Mouse (Mus musculus) gastrocnemius, postnatal 36 days (tissue): ENCODE measurements at regions not wholly inside any gene's neighbourhood (a gene's known extent, or its start where the extent isn't known, plus 50 kb on each side); places are given as distances from the start of the nearest gene placed in this dataset.

Source experiments
- DNase-seq, 2 experiments: peaks; one replicate each; pipeline ENCODE4 v3.0.0; 2022
- intact Hi-C: fragments of 180-260 bp; cut with DNase I; formaldehyde crosslinking; loops from one replicate; pipeline ENCODE4 v1.15.1; 2025

DNA sequence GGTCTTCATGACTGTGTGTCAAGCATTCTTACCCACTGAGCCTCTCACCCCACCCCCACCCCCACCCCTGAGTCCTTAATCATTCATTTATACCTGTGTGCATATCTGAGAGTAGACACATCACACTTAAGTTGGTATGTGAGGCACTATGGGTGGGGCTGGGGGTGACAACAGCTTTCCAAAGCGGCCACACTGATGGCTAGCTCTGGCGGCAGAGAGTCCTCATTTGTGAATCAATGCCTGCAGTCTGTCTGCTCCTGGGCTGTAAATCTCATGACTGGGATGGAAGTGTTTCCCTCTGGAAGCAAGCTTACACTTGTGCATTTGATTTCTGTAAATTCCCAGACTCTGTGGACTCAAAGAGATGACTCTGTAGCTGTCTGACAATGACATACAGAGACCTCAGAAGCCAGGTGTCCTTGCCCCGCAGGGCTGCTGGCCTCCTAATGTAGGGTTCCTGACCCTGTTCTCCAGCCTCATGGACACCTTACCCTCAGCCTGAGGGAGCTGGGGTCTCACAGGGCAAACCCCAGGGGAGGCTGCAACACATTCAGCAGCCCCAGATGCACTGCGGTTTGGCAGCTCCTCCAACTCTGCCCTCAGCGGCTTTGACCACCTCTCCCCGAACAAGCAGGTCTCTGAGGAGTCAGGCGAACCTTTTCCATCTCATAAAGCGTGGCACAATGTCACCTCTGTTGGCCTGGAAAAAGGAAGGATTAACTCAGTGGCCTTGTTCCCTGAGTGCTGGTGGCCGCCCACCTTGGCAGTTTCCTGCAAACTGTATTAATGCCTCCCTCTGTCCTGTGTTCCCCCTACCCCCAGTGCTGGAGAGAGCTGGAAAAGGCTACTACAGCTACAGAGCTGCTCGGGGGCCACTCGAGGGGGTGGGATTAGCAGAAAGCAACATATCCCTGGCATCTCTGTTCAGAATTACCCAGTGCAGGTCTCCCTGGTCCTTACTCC, 439.4 kb downstream of the Rps24 start:
- intact Hi-C loops, result no loop called here
- DNase-seq, result no peak

DNA sequence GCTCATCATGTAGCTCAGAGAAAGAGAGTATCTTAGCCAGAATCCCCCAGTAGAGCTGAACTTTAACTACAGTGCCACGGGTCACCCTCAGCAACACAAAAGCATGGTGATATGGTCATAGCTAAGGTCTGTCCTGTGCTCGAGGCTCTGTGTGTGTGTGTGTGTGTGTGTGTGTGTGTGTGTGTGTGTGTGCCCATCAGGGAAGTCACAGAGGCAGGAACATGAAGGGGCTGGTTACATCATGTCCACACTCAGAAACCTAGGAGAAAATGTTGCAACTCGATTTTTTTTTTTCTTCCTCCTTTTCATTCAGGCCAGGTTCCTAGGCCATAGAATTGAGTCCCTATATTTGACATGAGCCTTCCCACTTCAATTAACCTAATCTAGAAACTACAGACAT, 441.8 kb downstream of the Rps24 start:
- DNase-seq, result no peak
- intact Hi-C loops, result no loop called here

- intact Hi-C loops, result no loop called here
- DNase-seq, result no peak
Measured at GRCm38 (mm10) chr14:24930251-24930650, 443.3 kb downstream of the Rps24 start.

DNA sequence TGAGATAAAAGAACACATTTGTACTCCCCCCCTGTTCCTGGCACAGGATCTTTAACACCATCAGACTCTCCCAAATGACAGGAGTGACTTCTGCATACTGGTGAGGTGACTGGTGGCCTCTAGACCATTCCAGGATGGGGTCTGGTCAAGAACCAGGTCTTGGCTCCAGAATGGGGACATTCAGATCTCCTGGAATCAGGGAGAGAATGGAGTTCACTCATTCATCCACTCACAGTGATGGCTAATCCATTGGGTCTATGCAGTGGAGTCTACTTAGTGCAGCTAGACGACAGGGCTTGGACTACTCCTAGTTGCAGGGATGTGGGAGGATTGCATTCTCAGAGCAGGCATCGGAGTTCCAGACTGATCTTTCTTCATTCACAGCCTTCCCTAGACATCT, 451.0 kb downstream of the Rps24 start:
- DNase-seq, result no peak
- intact Hi-C loops, result no loop called here

GRCm38 (mm10) chr14:24939068-24939467, 452.1 kb downstream of the Rps24 start:
- DNase-seq, result no peak
- intact Hi-C loops, result no loop called here

DNA sequence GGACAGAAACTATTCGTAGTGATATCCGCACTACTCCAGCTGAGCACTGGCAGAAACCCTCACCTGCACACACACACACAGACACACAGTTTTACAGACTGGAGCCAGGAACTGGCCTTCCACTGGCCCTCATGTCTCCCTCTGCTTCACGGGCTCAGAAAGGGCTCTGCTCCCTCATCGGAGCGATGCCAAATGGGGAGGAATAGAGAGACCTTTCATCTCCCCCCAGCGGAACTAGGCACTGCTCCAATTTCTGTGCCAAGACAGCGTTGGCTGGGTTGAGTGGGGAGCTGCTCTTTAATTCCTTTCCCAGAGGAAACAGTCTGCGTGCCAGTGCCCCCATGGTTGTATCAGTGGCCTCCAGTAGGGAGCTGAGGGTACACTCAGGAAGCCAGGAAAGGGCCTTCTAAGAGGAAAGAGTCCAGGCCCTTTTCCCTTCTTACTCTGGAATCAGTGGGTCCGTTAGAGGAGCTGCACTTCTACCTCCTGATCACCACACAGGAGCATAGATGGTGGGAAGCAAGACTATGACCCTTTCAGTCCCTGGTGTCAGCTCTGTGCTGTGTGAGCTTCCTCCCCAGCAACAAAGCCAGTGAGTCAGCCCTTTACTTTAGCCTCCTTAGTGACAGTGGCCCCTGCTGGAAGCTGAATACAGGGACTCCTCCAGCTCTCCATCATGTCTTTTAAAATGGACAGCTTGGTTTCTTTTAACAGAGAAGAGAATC, 452.7 kb downstream of the Rps24 start:
- intact Hi-C loops, result no loop called here
- DNase-seq, result no peak

DNA sequence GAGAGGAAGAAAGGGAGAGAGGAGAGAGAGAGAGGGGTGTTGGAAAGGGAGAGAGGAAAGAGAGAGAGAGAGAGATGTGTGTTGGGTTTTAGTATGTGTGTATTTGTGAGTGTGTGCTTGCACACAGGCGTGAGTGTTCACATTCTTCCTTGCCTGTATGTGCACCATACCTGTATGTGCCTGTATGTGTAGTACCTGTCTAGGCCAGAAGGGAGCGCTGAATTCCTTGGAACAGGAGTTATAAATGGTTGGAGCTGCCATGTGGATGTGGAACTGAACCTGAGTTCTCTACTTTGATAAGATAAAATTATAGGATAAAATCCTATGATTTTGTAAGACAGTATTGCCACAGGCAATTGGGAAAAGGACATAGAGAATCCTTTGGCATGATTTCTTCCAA, 458.8 kb downstream of the Rps24 start:
- no peak for DNase-seq
- intact Hi-C loops, result no loop called here

- intact Hi-C loops, result no loop called here
- DNase-seq, result no peak
Measured at GRCm38 (mm10) chr14:24947084-24947483, 460.2 kb downstream of the Rps24 start.

GRCm38 (mm10) chr14:24955891-24956410, 469.0 kb downstream of the Rps24 start:
- no peak for DNase-seq
- intact Hi-C loops, result no loop called here

DNA sequence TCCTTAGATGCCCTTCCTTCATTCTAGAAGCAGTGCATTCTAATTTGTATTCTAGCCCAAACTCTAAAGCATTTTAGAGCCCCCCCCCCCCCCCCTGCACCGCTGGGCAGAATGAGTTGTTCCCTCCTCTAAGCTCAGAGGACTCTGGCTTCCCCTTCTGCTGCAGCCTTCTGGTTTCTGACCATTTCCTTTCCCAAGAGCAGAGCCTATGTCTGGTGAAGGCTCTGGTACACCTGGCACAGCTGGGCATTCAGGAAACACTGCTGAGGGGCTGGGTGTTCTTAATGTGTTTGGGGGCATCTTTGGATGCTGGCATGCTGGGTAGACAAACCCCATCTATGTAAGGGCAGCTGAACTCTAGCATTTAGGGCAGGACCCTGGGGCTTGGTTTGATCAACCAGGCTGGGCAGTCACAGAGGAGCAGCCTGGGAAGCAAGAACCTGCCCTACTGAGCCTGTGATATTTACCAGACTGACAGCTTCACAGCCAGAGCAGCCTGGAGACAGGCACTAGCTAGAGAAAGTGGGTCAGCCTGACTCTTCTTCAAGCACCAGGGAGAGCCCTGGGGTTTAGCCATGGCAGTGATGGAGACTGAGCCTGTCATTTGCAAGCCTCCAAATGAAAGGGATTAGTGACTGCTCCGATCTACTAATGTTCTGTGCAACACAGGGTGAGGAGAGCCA, 469.7 kb downstream of the Rps24 start:
- no peak for DNase-seq
- intact Hi-C loops, result no loop called here

DNA sequence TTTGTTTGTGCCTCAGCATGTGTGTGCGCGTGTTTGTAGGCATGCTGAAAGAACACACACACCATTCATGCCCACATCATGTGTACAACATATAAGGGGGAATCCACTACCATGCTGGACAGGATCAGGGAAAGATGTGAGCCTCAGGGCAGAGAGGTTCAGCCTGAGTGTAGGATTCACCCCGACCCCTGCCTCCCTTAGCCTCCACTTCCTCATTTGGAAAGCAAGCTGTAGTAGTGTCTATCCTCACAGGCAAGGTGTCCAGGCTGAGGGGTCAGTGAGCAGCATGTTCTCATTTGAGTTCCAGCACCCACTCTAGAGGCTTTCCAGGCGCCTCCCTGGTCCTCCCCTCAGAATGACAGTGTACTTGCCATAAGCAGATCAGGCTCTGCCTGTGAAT, 470.5 kb downstream of the Rps24 start:
- DNase-seq, result no peak
- intact Hi-C loops, result no loop called here

GRCm38 (mm10) chr14:24958821-24959220, 471.9 kb downstream of the Rps24 start:
- intact Hi-C loops, result no loop called here
- no peak for DNase-seq

DNA sequence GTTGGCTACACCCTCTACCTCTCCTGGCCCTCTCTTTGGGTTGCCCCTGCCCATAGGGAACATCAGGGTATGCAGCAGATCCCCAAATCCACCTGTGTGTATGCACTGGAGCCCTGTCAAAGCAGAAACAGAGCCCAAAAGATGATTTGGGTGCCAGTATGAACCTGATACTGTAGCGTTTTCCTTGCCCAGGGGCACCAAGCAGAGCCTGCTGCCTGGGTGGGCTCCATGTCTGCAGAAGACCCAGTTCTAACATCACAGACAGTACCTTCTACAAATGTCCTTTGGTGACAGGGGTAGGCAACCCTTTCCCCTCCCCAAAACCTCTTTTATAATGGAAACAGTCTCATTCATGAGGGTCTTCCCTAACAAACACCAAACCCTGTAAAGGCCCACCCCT, 472.5 kb downstream of the Rps24 start:
- DNase-seq, result no peak
- intact Hi-C loops, result no loop called here

- intact Hi-C loops, result no loop called here
- peak; percentile 61 to 64 for DNase-seq
Measured at GRCm38 (mm10) chr14:24960082-24960482, 473.2 kb downstream of the Rps24 start.

GRCm38 (mm10) chr14:24960875-24961274, 473.9 kb downstream of the Rps24 start:
- intact Hi-C loops, result no loop called here
- no peak for DNase-seq

DNA sequence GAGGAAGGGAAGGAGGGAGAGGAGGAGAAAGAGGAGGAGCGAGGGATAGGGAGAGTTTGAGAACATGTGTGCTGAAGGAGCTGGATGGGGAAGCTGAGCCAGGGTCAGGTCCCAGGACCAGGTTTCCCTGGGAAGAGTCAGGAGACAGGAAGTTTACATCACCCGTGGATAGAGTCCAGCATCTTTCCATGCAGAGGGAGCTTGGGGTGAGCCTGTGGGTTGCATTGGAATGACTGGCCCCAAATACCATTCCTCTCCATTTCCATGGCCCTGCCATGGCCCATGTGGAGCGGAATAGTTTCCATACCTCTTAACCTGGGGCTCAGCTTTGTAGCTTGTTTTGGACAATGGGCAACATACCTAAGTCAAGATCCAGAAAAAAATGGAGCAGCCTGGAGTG, 474.8 kb downstream of the Rps24 start:
- no peak for DNase-seq
- intact Hi-C loops, result no loop called here

- intact Hi-C loops, result no loop called here
Measured at GRCm38 (mm10) chr14:24969584-24969983, 482.7 kb downstream of the Rps24 start.

GRCm38 (mm10) chr14:24972357-24972756, 485.4 kb downstream of the Rps24 start:
- no peak for DNase-seq
- intact Hi-C loops, result no loop called here

More at GRCm38 (mm10) chr14:24969584-24969983, 482.7 kb downstream of the Rps24 start:
- no peak for DNase-seq

GRCm38 (mm10) chr14:24973039-24973438, 485.9 kb upstream of the Zmiz1 start:
- intact Hi-C loops, result no loop called here
- DNase-seq, result no peak

DNA sequence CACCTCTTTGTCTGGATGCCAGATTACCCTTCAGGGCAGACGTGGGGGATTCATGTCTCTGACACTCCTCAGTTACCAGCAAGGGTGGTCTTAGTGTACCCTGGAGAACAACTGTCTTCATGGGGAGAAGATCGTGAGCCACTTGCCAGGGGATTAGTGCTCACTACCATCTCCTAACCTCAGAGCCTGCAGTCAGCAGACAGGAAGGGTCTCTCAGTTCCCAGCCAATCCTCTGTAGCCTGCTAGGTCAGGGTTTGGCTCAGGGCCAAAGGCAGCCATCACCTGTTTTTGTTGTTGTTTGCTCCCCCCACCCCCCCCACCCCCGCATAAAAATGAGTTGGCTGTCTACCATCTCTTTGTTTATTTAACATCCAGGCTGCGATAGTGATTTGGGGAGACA, 485.4 kb upstream of the Zmiz1 start:
- DNase-seq, result no peak
- intact Hi-C loops, result no loop called here

DNA sequence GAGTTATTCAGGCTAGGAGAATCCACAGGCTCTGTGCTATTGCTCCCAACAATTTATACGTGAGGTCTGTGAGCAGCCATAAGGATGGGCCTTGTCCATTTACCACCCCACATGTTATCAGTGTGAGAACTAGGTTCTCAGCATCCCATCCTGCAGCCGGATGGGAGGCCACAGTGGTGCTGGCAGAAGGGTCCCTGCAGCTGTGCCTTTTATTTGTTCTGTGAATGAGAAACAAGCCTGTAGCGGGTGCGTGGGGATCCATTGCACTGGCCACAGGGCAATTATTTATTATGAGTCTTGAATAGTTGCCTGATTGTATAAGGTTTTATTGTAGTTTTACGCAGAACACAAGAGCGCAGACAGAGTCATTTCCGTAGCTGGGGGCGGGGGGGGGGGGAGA, 476.5 kb upstream of the Zmiz1 start:
- DNase-seq, result no peak
- intact Hi-C loops, result no loop called here
